Mouse (Mus musculus): ENCODE results near the gene 4930402H24Rik.

DNA sequence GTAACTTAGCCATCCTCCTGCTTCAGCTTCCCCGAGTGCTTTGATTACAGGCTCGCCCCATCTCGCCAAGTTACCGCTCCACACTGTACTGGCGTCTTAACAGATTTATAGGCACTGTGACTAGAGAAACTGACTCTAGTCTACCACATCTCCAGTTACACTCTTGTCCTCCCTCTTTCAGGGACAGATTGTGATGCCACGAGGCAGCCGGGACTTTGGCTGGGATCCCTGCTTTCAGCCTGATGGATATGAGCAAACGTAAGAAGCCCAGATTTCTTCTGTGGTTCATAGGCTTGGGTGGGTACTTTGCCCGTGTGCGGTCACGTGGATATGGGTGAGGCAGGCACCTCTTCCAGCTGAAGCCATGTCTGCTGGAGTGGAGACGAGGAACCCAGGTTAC lies 227.1 kb downstream of the 4930402H24Rik start:
- TF ChIP-seq GATA1 (IDR thresholded peaks at IDR 0.05; ENCODE audit: borderline replicate concordance, low read length) (no peak), FLI1 (IDR thresholded peaks at IDR 0.05; ENCODE audit: low read length) (no peak)
